Mouse (Mus musculus): ENCODE measurements around the gene Ly6g5b.

GRCm38 (mm10) chr17:35131038-35131437 lies 15.8 kb upstream of the Ly6g5b start:
- no peak for TF ChIP-seq CTCF (IDR thresholded peaks at IDR 0.05; ENCODE audit: insufficient read depth, low read depth, low read length)
- TF ChIP-seq POLR2A (IDR thresholded peaks at IDR 0.05; ENCODE audit: insufficient read depth, low read depth, low read length): no peak

All from olfactory bulb, adult 2 months (tissue).